Mouse (Mus musculus): ENCODE measurements around the gene Plpp3. TPM values are rescaled to one million over a fixed set of nuclear protein-coding genes. Genes with fewer than 3 reads are reported as not detected.

Gene Plpp3
- total and polyA plus RNA-seq, 2 experiments = 64.1 to 81.0 TPM

DNA sequence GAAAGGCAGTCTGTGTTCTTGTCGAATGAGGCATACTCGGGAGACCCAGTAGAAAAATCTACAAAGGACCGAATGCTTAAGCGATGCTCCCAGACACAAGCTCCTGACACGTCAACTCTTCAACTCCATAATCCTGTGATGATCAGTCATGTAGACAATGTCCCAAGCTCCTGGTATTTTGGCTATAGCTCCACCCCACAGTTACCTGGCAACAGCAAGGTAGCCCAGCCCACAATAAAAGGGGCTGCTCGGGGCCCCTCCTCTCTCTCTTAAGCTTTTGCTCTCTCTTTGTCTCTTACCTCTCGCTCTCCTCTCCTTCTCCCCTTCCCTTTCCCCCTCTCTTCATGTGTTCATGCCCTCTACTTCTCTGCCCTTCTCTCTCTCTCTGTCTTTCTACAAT lies 83.1 kb downstream of the Plpp3 start:
- WGBS = 96% methylated on average over 7 of the region's 7 CpGs
- no peaks in the 10 kb centered on the region for H3K27me3 ChIP-seq (ENCODE audit: control insufficient read depth, insufficient read depth, low read length)
- H3K4me1 ChIP-seq (ENCODE audit: control insufficient read depth, insufficient read depth, low read length) = peaks cover 3% of the 10 kb centered on the region; the same call in 1 of the 2 replicates
- no peak overlapping the region for H3K9ac ChIP-seq (ENCODE audit: low read depth, low read length)
- H3K4me3 ChIP-seq (ENCODE audit: insufficient read depth, low read depth, low read length) = no peak overlapping the region
- H3K27ac ChIP-seq (replicated peaks; ENCODE audit: insufficient read depth, low read depth, low read length) = no peak overlapping the region
- no peaks in the 10 kb centered on the region for H3K36me3 ChIP-seq (ENCODE audit: control insufficient read depth, insufficient read depth, low read length)
- no peak for TF ChIP-seq CTCF (IDR thresholded peaks at IDR 0.05; ENCODE audit: low read depth, low read length)
- no peak for TF ChIP-seq POLR2A (IDR thresholded peaks at IDR 0.05; ENCODE audit: extremely low read depth, insufficient read depth, low read length)
- no peak for DNase-seq (ENCODE audit: extremely low read depth, low read depth, low spot score)
- H3K79me2 ChIP-seq (ENCODE audit: control insufficient read depth, insufficient read depth, low read length) = no peaks in the 10 kb centered on the region

GRCm38 (mm10) chr4:105244931-105245330 lies 87.8 kb downstream of the Plpp3 start:
- TF ChIP-seq CTCF (IDR thresholded peaks at IDR 0.05; ENCODE audit: low read depth, low read length) = no peak
- no peak for TF ChIP-seq POLR2A (IDR thresholded peaks at IDR 0.05; ENCODE audit: extremely low read depth, insufficient read depth, low read length)
- Histone ChIP-seq H3K36me3 (ENCODE audit: control insufficient read depth, insufficient read depth, low read length) (no peaks in the 10 kb centered on the region), H3K4me3 (ENCODE audit: insufficient read depth, low read depth, low read length) (no peak overlapping the region), H3K79me2 (ENCODE audit: control insufficient read depth, insufficient read depth, low read length) (no peaks in the 10 kb centered on the region), H3K27me3 (ENCODE audit: control insufficient read depth, insufficient read depth, low read length) (no peaks in the 10 kb centered on the region), H3K4me1 (ENCODE audit: control insufficient read depth, insufficient read depth, low read length) (peaks cover 4% of the 10 kb centered on the region; the same call in 1 of the 2 replicates), H3K9ac (ENCODE audit: low read depth, low read length) (no peak overlapping the region), H3K27ac (replicated peaks; ENCODE audit: insufficient read depth, low read depth, low read length) (no peak overlapping the region)
- no peak for DNase-seq (ENCODE audit: extremely low read depth, low read depth, low spot score)
- 71% methylated on average over 10 of the region's 10 CpGs for WGBS

DNA sequence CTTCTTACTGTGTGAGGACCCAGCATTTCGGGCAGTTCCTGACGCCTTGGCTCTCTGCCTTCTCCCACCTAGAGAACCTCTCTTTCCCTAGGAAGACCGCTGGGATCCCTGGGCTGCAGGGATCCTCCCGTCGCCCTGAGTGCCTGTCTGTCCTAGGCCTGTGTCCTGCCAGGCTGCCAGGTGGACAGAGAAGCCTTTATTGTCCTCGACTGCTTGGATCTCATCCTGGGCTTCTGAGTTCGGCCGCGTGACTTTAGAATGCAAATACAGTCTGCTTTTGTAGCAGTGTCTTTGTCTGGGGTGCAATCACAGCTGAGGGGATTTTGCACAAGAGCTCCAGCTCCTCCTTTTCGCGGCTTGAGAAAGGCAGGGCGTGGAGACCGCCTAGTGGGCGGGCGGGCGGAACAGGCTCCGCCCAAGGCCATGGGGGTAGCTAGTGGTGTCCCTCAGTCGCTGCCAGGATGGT lies 88.4 kb downstream of the Plpp3 start:
- H3K9ac ChIP-seq (ENCODE audit: low read depth, low read length) = peak overlapping the region; percentile 7
- no peaks in the 10 kb centered on the region for H3K27me3 ChIP-seq (ENCODE audit: control insufficient read depth, insufficient read depth, low read length)
- no peak for TF ChIP-seq POLR2A (IDR thresholded peaks at IDR 0.05; ENCODE audit: extremely low read depth, insufficient read depth, low read length)
- TF ChIP-seq CTCF (IDR thresholded peaks at IDR 0.05; ENCODE audit: low read depth, low read length) = no peak
- H3K36me3 ChIP-seq (ENCODE audit: control insufficient read depth, insufficient read depth, low read length) = no peaks in the 10 kb centered on the region
- 21% methylated on average over 18 of the region's 18 CpGs for WGBS
- DNase-seq (ENCODE audit: extremely low read depth, low read depth, low spot score) = peak; percentile 51
- peaks cover 4% of the 10 kb centered on the region; the same call in 1 of the 2 replicates for H3K4me1 ChIP-seq (ENCODE audit: control insufficient read depth, insufficient read depth, low read length)
- H3K27ac ChIP-seq (replicated peaks; ENCODE audit: insufficient read depth, low read depth, low read length) = no peak overlapping the region
- 0 out of 2 replicates have a peak overlapping the region, but pooled peaks have one; percentile 0 for H3K4me3 ChIP-seq (ENCODE audit: insufficient read depth, low read depth, low read length)
- H3K79me2 ChIP-seq (ENCODE audit: control insufficient read depth, insufficient read depth, low read length) = no peaks in the 10 kb centered on the region

DNA sequence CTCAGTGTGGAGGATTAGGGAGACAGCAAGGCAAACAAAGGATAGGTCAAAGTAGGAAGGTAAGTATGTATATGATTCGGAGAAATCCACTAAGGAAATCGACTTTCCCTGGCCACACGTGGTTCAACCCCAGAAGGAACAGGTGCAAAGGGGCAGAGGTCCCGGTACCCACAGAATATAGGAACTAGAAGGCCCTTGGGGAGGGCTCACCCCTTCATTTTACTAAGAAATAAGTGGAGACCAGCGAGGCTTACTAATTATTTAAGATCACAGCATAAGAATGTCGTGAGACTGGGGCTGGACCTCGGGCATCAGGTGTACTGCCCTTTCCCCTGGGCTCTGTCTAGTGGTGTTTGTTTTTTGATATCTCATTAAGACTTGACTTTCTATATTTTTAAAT lies 89.2 kb downstream of the Plpp3 start:
- 91% methylated on average over 7 of the region's 7 CpGs for WGBS

GRCm38 (mm10) chr4:105248161-105248560 lies 91.0 kb downstream of the Plpp3 start:
- no peaks in the 10 kb centered on the region for H3K79me2 ChIP-seq (ENCODE audit: control insufficient read depth, insufficient read depth, low read length)
- H3K4me3 ChIP-seq (ENCODE audit: insufficient read depth, low read depth, low read length) = no peak overlapping the region
- H3K36me3 ChIP-seq (ENCODE audit: control insufficient read depth, insufficient read depth, low read length) = no peaks in the 10 kb centered on the region
- peaks cover 10% of the 10 kb centered on the region for H3K4me1 ChIP-seq (ENCODE audit: control insufficient read depth, insufficient read depth, low read length)
- WGBS = 85% methylated on average over 1 of the region's 1 CpGs
- H3K27me3 ChIP-seq (ENCODE audit: control insufficient read depth, insufficient read depth, low read length) = no peaks in the 10 kb centered on the region
- DNase-seq (ENCODE audit: extremely low read depth, low read depth, low spot score) = peak; percentile 25
- H3K9ac ChIP-seq (ENCODE audit: low read depth, low read length) = no peak overlapping the region
- TF ChIP-seq CTCF (IDR thresholded peaks at IDR 0.05; ENCODE audit: low read depth, low read length) (no peak), POLR2A (IDR thresholded peaks at IDR 0.05; ENCODE audit: extremely low read depth, insufficient read depth, low read length) (no peak)
- H3K27ac ChIP-seq (replicated peaks; ENCODE audit: insufficient read depth, low read depth, low read length) = no peak overlapping the region; the same call in 1 of the 2 replicates

More for the DNA sequence above, 89.2 kb downstream of the Plpp3 start:
- no peaks in the 10 kb centered on the region for H3K79me2 ChIP-seq (ENCODE audit: control insufficient read depth, insufficient read depth, low read length)
- no peak overlapping the region for H3K9ac ChIP-seq (ENCODE audit: low read depth, low read length)
- H3K36me3 ChIP-seq (ENCODE audit: control insufficient read depth, insufficient read depth, low read length) = no peaks in the 10 kb centered on the region
- H3K4me3 ChIP-seq (ENCODE audit: insufficient read depth, low read depth, low read length) = no peak overlapping the region
- no peak for DNase-seq (ENCODE audit: extremely low read depth, low read depth, low spot score)
- no peak overlapping the region for H3K27ac ChIP-seq (replicated peaks; ENCODE audit: insufficient read depth, low read depth, low read length)
- TF ChIP-seq CTCF (IDR thresholded peaks at IDR 0.05; ENCODE audit: low read depth, low read length) (no peak), POLR2A (IDR thresholded peaks at IDR 0.05; ENCODE audit: extremely low read depth, insufficient read depth, low read length) (no peak)
- H3K4me1 ChIP-seq (ENCODE audit: control insufficient read depth, insufficient read depth, low read length) = peaks cover 4% of the 10 kb centered on the region; the same call in 1 of the 2 replicates
- no peaks in the 10 kb centered on the region for H3K27me3 ChIP-seq (ENCODE audit: control insufficient read depth, insufficient read depth, low read length)

DNA sequence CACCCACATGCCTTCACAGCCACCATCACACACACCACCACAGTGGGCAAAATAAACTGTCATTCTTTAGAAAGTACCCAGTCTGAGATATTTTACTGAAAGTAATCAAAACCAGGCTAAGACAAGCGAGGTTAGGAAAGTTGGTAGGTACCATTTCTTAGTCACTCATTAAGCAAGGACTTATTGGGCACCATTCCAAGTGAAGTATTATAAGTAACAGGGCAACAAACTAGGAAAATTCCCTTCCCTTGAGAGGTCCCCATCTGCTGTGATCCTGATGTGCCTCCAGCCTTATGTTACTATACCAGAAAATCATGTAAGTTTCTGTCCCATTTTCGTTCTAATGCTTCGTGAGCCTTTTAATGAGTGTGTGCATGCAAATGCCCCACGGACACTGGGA lies 92.1 kb downstream of the Plpp3 start:
- H3K4me3 ChIP-seq (ENCODE audit: insufficient read depth, low read depth, low read length) = no peak overlapping the region
- H3K79me2 ChIP-seq (ENCODE audit: control insufficient read depth, insufficient read depth, low read length) = no peaks in the 10 kb centered on the region
- no peak for TF ChIP-seq CTCF (IDR thresholded peaks at IDR 0.05; ENCODE audit: low read depth, low read length)
- TF ChIP-seq POLR2A (IDR thresholded peaks at IDR 0.05; ENCODE audit: extremely low read depth, insufficient read depth, low read length) = no peak
- no peaks in the 10 kb centered on the region for H3K36me3 ChIP-seq (ENCODE audit: control insufficient read depth, insufficient read depth, low read length)
- no peak overlapping the region for H3K9ac ChIP-seq (ENCODE audit: low read depth, low read length)
- H3K27ac ChIP-seq (replicated peaks; ENCODE audit: insufficient read depth, low read depth, low read length) = no peak overlapping the region
- WGBS = 94% methylated on average over 4 of the region's 4 CpGs
- H3K4me1 ChIP-seq (ENCODE audit: control insufficient read depth, insufficient read depth, low read length) = peaks cover 15% of the 10 kb centered on the region
- no peaks in the 10 kb centered on the region for H3K27me3 ChIP-seq (ENCODE audit: control insufficient read depth, insufficient read depth, low read length)
- no peak for DNase-seq (ENCODE audit: extremely low read depth, low read depth, low spot score)

Data from liver, adult 2 months (tissue).